Mouse (Mus musculus): Measurements from ENCODE around the gene Sesn1. TPM values are rescaled to one million over a fixed set of nuclear protein-coding genes. Genes with fewer than 3 reads are reported as not detected.
"Not testable (repeated sequence)": the region's sequence is repeated elsewhere in the genome, so short reads cannot be mapped to it uniquely, and the experiment has no call there.

The Sesn1 gene
- polyA plus RNA-seq, 1 experiment from 2014 or later, result 36.6 TPM

- TF ChIP-seq CTCF (IDR thresholded peaks at IDR 0.05) (no peak), EP300 (IDR thresholded peaks at IDR 0.05) (no peak)
- 79% methylated on average over 3 of the region's 3 CpGs for WGBS
- DNase-seq (ENCODE audit: low spot score), result no peak
- no peaks in the 10 kb centered on the region for H3K36me3 ChIP-seq (ENCODE audit: insufficient read depth, low read length)
- no peak overlapping the region for H3K4me2 ChIP-seq (replicated peaks; ENCODE audit: low read depth, low read length)
- H3K9ac ChIP-seq (replicated peaks; ENCODE audit: low read depth), result no peak overlapping the region
- H3K27me3 ChIP-seq (replicated peaks; ENCODE audit: insufficient read depth, low read length), result no peaks in the 10 kb centered on the region
- ATAC-seq, result no peak
- no peaks in the 10 kb centered on the region for H3K9me3 ChIP-seq (ENCODE audit: low read length)
- H3K4me1 ChIP-seq (ENCODE audit: insufficient read depth, low read depth, low read length), result no peaks in the 10 kb centered on the region
- no peak overlapping the region for H3K4me3 ChIP-seq (ENCODE audit: low read depth, low read length)
- no peak overlapping the region for H3K27ac ChIP-seq (ENCODE audit: low read length)
These were observed 9.6 kb downstream of the Sesn1 start for GRCm38 (mm10) chr10:41819307-41819706.

GRCm38 (mm10) chr10:41820401-41820800 is 10.7 kb downstream of the Sesn1 start:
- Histone ChIP-seq H3K4me2 (replicated peaks; ENCODE audit: low read depth, low read length) (no peak overlapping the region), H3K9ac (replicated peaks; ENCODE audit: low read depth) (no peak overlapping the region), H3K4me3 (ENCODE audit: low read depth, low read length) (no peak overlapping the region), H3K27ac (ENCODE audit: low read length) (no peak overlapping the region), H3K9me3 (ENCODE audit: low read length) (no peaks in the 10 kb centered on the region), H3K4me1 (ENCODE audit: insufficient read depth, low read depth, low read length) (no peaks in the 10 kb centered on the region), H3K27me3 (replicated peaks; ENCODE audit: insufficient read depth, low read length) (no peaks in the 10 kb centered on the region), H3K36me3 (ENCODE audit: insufficient read depth, low read length) (no peaks in the 10 kb centered on the region)
- WGBS, result 89% methylated on average over 5 of the region's 5 CpGs
- DNase-seq (ENCODE audit: low spot score), result no peak
- no peak for ATAC-seq
- TF ChIP-seq CTCF (IDR thresholded peaks at IDR 0.05) (no peak), EP300 (IDR thresholded peaks at IDR 0.05) (no peak)

GRCm38 (mm10) chr10:41821171-41821570 is 11.4 kb downstream of the Sesn1 start:
- Histone ChIP-seq H3K27ac (ENCODE audit: low read length) (no peak overlapping the region), H3K4me2 (replicated peaks; ENCODE audit: low read depth, low read length) (no peak overlapping the region), H3K27me3 (replicated peaks; ENCODE audit: insufficient read depth, low read length) (no peaks in the 10 kb centered on the region), H3K9ac (replicated peaks; ENCODE audit: low read depth) (no peak overlapping the region), H3K4me1 (ENCODE audit: insufficient read depth, low read depth, low read length) (no peaks in the 10 kb centered on the region), H3K9me3 (ENCODE audit: low read length) (no peaks in the 10 kb centered on the region), H3K4me3 (ENCODE audit: low read depth, low read length) (no peak overlapping the region), H3K36me3 (ENCODE audit: insufficient read depth, low read length) (no peaks in the 10 kb centered on the region)
- ATAC-seq (no peak), DNase-seq (ENCODE audit: low spot score) (no peak)
- 84% methylated on average over 6 of the region's 6 CpGs for WGBS
- TF ChIP-seq EP300 (IDR thresholded peaks at IDR 0.05) (no peak), CTCF (IDR thresholded peaks at IDR 0.05) (no peak)

GRCm38 (mm10) chr10:41822573-41823281 is 13.0 kb downstream of the Sesn1 start:
- H3K4me2 ChIP-seq (replicated peaks; ENCODE audit: low read depth, low read length), result no peak overlapping the region
- no peaks in the 10 kb centered on the region for H3K9me3 ChIP-seq (ENCODE audit: low read length)
- no peaks in the 10 kb centered on the region for H3K27me3 ChIP-seq (replicated peaks; ENCODE audit: insufficient read depth, low read length)
- H3K36me3 ChIP-seq (ENCODE audit: insufficient read depth, low read length), result no peaks in the 10 kb centered on the region
- no peak overlapping the region for H3K4me3 ChIP-seq (ENCODE audit: low read depth, low read length)
- ATAC-seq, result no peak
- no peaks in the 10 kb centered on the region for H3K4me1 ChIP-seq (ENCODE audit: insufficient read depth, low read depth, low read length)
- DNase-seq (ENCODE audit: low spot score), result no peak
- H3K27ac ChIP-seq (ENCODE audit: low read length), result no peak overlapping the region
- 75% methylated on average over 5 of the region's 5 CpGs for WGBS
- TF ChIP-seq CTCF (IDR thresholded peaks at IDR 0.05) (no peak), EP300 (IDR thresholded peaks at IDR 0.05) (no peak)
- no peak overlapping the region for H3K9ac ChIP-seq (replicated peaks; ENCODE audit: low read depth)

- DNase-seq (ENCODE audit: low spot score); ATAC-seq; H3K36me3 ChIP-seq (ENCODE audit: insufficient read depth, low read length); H3K9me3 ChIP-seq (ENCODE audit: low read length); H3K4me2 ChIP-seq (replicated peaks; ENCODE audit: low read depth, low read length); H3K9ac ChIP-seq (replicated peaks; ENCODE audit: low read depth); H3K4me3 ChIP-seq (ENCODE audit: low read depth, low read length); H3K4me1 ChIP-seq (ENCODE audit: insufficient read depth, low read depth, low read length); H3K27me3 ChIP-seq (replicated peaks; ENCODE audit: insufficient read depth, low read length); H3K27ac ChIP-seq (ENCODE audit: low read length): not testable (repeated sequence)
- 85% methylated on average over 2 of the region's 4 CpGs for WGBS
These were observed 13.5 kb downstream of the Sesn1 start for GRCm38 (mm10) chr10:41823282-41823675.

- Histone ChIP-seq H3K4me1 (ENCODE audit: insufficient read depth, low read depth, low read length) (no peaks in the 10 kb centered on the region), H3K27me3 (replicated peaks; ENCODE audit: insufficient read depth, low read length) (no peaks in the 10 kb centered on the region), H3K4me2 (replicated peaks; ENCODE audit: low read depth, low read length) (no peak overlapping the region), H3K9ac (replicated peaks; ENCODE audit: low read depth) (no peak overlapping the region), H3K4me3 (ENCODE audit: low read depth, low read length) (no peak overlapping the region), H3K9me3 (ENCODE audit: low read length) (no peaks in the 10 kb centered on the region), H3K36me3 (ENCODE audit: insufficient read depth, low read length) (no peaks in the 10 kb centered on the region), H3K27ac (ENCODE audit: low read length) (no peak overlapping the region)
- ATAC-seq (no peak), DNase-seq (ENCODE audit: low spot score) (no peak)
- WGBS, result 64% methylated on average over 4 of the region's 4 CpGs
- TF ChIP-seq CTCF (IDR thresholded peaks at IDR 0.05), result no peak
- no peak for TF ChIP-seq EP300 (IDR thresholded peaks at IDR 0.05)
These were observed 14.2 kb downstream of the Sesn1 start for GRCm38 (mm10) chr10:41823916-41824315.

GRCm38 (mm10) chr10:41825041-41825440 is 15.3 kb downstream of the Sesn1 start:
- H3K27me3 ChIP-seq (replicated peaks; ENCODE audit: insufficient read depth, low read length), result no peaks in the 10 kb centered on the region
- H3K4me3 ChIP-seq (ENCODE audit: low read depth, low read length), result no peak overlapping the region
- H3K27ac ChIP-seq (ENCODE audit: low read length), result no peak overlapping the region
- no peak for DNase-seq (ENCODE audit: low spot score)
- H3K4me2 ChIP-seq (replicated peaks; ENCODE audit: low read depth, low read length), result no peak overlapping the region
- no peak overlapping the region for H3K9ac ChIP-seq (replicated peaks; ENCODE audit: low read depth)
- no peaks in the 10 kb centered on the region for H3K4me1 ChIP-seq (ENCODE audit: insufficient read depth, low read depth, low read length)
- TF ChIP-seq CTCF (IDR thresholded peaks at IDR 0.05), result no peak
- TF ChIP-seq EP300 (IDR thresholded peaks at IDR 0.05), result no peak
- no peaks in the 10 kb centered on the region for H3K36me3 ChIP-seq (ENCODE audit: insufficient read depth, low read length)
- ATAC-seq, result no peak
- 85% methylated on average over 10 of the region's 10 CpGs for WGBS
- no peaks in the 10 kb centered on the region for H3K9me3 ChIP-seq (ENCODE audit: low read length)
